Mouse (Mus musculus) thymus, adult 2 months (tissue): Measurements from ENCODE around the gene Ndfip2. TPM values are rescaled to one million over a fixed set of nuclear protein-coding genes. Genes with fewer than 3 reads are reported as not detected.

ENCODE experiments used
- DNase-seq: peaks from one replicate; pipeline ENCODE4 v3.0.0; 2021
- H3K27ac ChIP-seq: fragments of 200-500 bp; 2 replicates; pipeline ENCODE4 v1.5.1; 2012; ENCODE audit warnings: low read length, control low read depth; ENCODE audit not compliant: control insufficient read depth, insufficient read depth
- H3K27me3 ChIP-seq: fragments of 200-500 bp; 2 replicates; pipeline ENCODE4 v1.6.1; 2012; ENCODE audit warnings: mild to moderate bottlenecking, low read length, moderate library complexity, mixed read lengths; ENCODE audit not compliant: control insufficient read depth, insufficient read depth
- H3K36me3 ChIP-seq: fragments of 200-500 bp; 2 replicates; pipeline ENCODE4 v1.6.1; 2012; ENCODE audit warnings: mild to moderate bottlenecking, low read length, moderate library complexity; ENCODE audit not compliant: control insufficient read depth, insufficient read depth
- H3K4me1 ChIP-seq: fragments of 200-500 bp; replicated peaks from 2 replicates; pipeline ENCODE4 v1.6.1; 2012; ENCODE audit warnings: low read length; ENCODE audit not compliant: control insufficient read depth, insufficient read depth
- H3K4me3 ChIP-seq: fragments of 200-500 bp; 2 replicates; pipeline ENCODE4 v1.5.1; 2012; ENCODE audit warnings: mild to moderate bottlenecking, low read length, control low read depth, moderate library complexity; ENCODE audit not compliant: control insufficient read depth, insufficient read depth
- CTCF ChIP-seq: fragments of 200-500 bp; IDR thresholded peaks from 2 replicates; pipeline ENCODE4 v1.5.1; 2012; ENCODE audit warnings: mild to moderate bottlenecking, control low read depth, low read length, moderate library complexity, borderline replicate concordance; ENCODE audit not compliant: control insufficient read depth, poor library complexity, insufficient read depth; ENCODE audit errors: extremely low read depth
- POLR2A ChIP-seq: fragments of 200-500 bp; IDR thresholded peaks from 2 replicates; pipeline ENCODE4 v1.6.1; 2012; ENCODE audit warnings: mild to moderate bottlenecking, low read length, control low read depth, moderate library complexity; ENCODE audit not compliant: control insufficient read depth, poor library complexity, insufficient read depth; ENCODE audit errors: extremely low read depth
- WGBS: fragments of 180-500 bp; shearing (Covaris S2); methylation state at CpG from one replicate; pipeline ENCODE4 v1.1.7; 2018; 5-methylcytosine and 5-hydroxymethylcytosine counted together
- polyA plus RNA-seq: library from polyadenylated mRNA; depleted of rRNA; stranded (reverse); fragments of >200 nt; gene quantifications from 2 replicates; pipeline ENCODE4 v1.2.3, GENCODE M21; 2012

Ndfip2 gene
- polyA plus RNA-seq, 1 experiment = 57.7 TPM

- peaks cover 3% of the 10 kb centered on the region; the same call in 1 of the 2 replicates for H3K36me3 ChIP-seq
- no peaks in the 10 kb centered on the region for H3K27me3 ChIP-seq
- WGBS = 64% methylated on average over 6 of the region's 6 CpGs
- DNase-seq = no peak
- no peak for TF ChIP-seq CTCF
- H3K4me3 ChIP-seq = no peak overlapping the region
- no peaks in the 10 kb centered on the region for H3K4me1 ChIP-seq
- H3K27ac ChIP-seq = no peak overlapping the region
Measured at GRCm38 (mm10) chr14:105295820-105296582, 37.6 kb downstream of the Ndfip2 start.

GRCm38 (mm10) chr14:105299744-105300255 lies 41.4 kb downstream of the Ndfip2 start:
- no peak overlapping the region for H3K27ac ChIP-seq
- TF ChIP-seq POLR2A (no peak), CTCF (no peak)
- H3K36me3 ChIP-seq = no peaks in the 10 kb centered on the region; the same call in 1 of the 2 replicates
- no peak for DNase-seq
- no peaks in the 10 kb centered on the region for H3K4me1 ChIP-seq
- no peak overlapping the region for H3K4me3 ChIP-seq
- H3K27me3 ChIP-seq = no peaks in the 10 kb centered on the region
- WGBS = 94% methylated on average over 5 of the region's 5 CpGs

GRCm38 (mm10) chr14:105300551-105300950 lies 42.2 kb downstream of the Ndfip2 start:
- H3K4me1 ChIP-seq = no peaks in the 10 kb centered on the region
- H3K27me3 ChIP-seq = no peaks in the 10 kb centered on the region
- no peak for DNase-seq
- H3K4me3 ChIP-seq = no peak overlapping the region
- no peak overlapping the region for H3K27ac ChIP-seq
- TF ChIP-seq POLR2A (no peak), CTCF (no peak)
- 95% methylated on average over 10 of the region's 10 CpGs for WGBS
- no peaks in the 10 kb centered on the region; the same call in 1 of the 2 replicates for H3K36me3 ChIP-seq

GRCm38 (mm10) chr14:105302708-105303107 lies 44.3 kb downstream of the Ndfip2 start:
- Histone ChIP-seq H3K4me3 (no peak overlapping the region), H3K36me3 (peaks cover under 1% of the 10 kb centered on the region), H3K27me3 (no peaks in the 10 kb centered on the region), H3K27ac (no peak overlapping the region), H3K4me1 (no peaks in the 10 kb centered on the region)
- no peak for DNase-seq
- 94% methylated on average over 4 of the region's 4 CpGs for WGBS
- TF ChIP-seq POLR2A (no peak), CTCF (no peak)

- H3K27ac ChIP-seq = no peak overlapping the region
- H3K4me3 ChIP-seq = no peak overlapping the region
- no peaks in the 10 kb centered on the region for H3K27me3 ChIP-seq
- peaks cover 14% of the 10 kb centered on the region for H3K36me3 ChIP-seq
- 93% methylated on average over 4 of the region's 4 CpGs for WGBS
- TF ChIP-seq POLR2A (no peak), CTCF (no peak)
- no peaks in the 10 kb centered on the region for H3K4me1 ChIP-seq
- DNase-seq = no peak
Measured at GRCm38 (mm10) chr14:105307716-105308115, 49.3 kb downstream of the Ndfip2 start.

- peaks cover 14% of the 10 kb centered on the region for H3K36me3 ChIP-seq
- no peaks in the 10 kb centered on the region for H3K4me1 ChIP-seq
- no peaks in the 10 kb centered on the region for H3K27me3 ChIP-seq
- TF ChIP-seq POLR2A = no peak
- H3K27ac ChIP-seq = no peak overlapping the region
- DNase-seq = no peak
- 97% methylated on average over 4 of the region's 4 CpGs for WGBS
- no peak overlapping the region for H3K4me3 ChIP-seq
Measured at GRCm38 (mm10) chr14:105312366-105312765, 54.0 kb downstream of the Ndfip2 start.
